Mouse (Mus musculus): ENCODE measurements around the gene Ccdc40. TPM values are rescaled to one million over a fixed set of nuclear protein-coding genes. Genes with fewer than 3 reads are reported as not detected.

Ccdc40 gene
- polyA plus RNA-seq, 1 experiment from 2014 or later: 12.0 TPM

- no peaks in the 10 kb centered on the region for H3K36me3 ChIP-seq (ENCODE audit: control insufficient read depth, insufficient read depth, low read length)
- peak overlapping the region; percentile 85 for H3K27ac ChIP-seq (ENCODE audit: low read depth, low read length)
- ATAC-seq (ENCODE audit: low read depth): peak; percentile 72
- peak overlapping the region; percentile 40 for H3K4me2 ChIP-seq (ENCODE audit: low read depth, low read length)
- no peaks in the 10 kb centered on the region for H3K27me3 ChIP-seq (ENCODE audit: control insufficient read depth, insufficient read depth, low read length)
- H3K4me1 ChIP-seq (ENCODE audit: control insufficient read depth, insufficient read depth, low read length): peaks cover 43% of the 10 kb centered on the region
- H3K4me3 ChIP-seq (ENCODE audit: low read depth, low read length): no peak overlapping the region
- H3K9me3 ChIP-seq (ENCODE audit: control insufficient read depth, low read length): no peaks in the 10 kb centered on the region
- WGBS: 6% methylated on average over 18 of the region's 18 CpGs
- H3K9ac ChIP-seq (replicated peaks; ENCODE audit: low read depth, low read length): peak overlapping the region; percentile 42
Observed at GRCm38 (mm10) chr11:119215038-119215904, 13.1 kb upstream of the Ccdc40 start.

GRCm38 (mm10) chr11:119215905-119216507 lies 12.4 kb upstream of the Ccdc40 start:
- H3K27ac ChIP-seq (ENCODE audit: low read depth, low read length): peak overlapping the region; percentile 85
- peak overlapping the region; percentile 40 for H3K4me2 ChIP-seq (ENCODE audit: low read depth, low read length)
- H3K4me3 ChIP-seq (ENCODE audit: low read depth, low read length): no peak overlapping the region
- no peaks in the 10 kb centered on the region for H3K36me3 ChIP-seq (ENCODE audit: control insufficient read depth, insufficient read depth, low read length)
- no peaks in the 10 kb centered on the region for H3K27me3 ChIP-seq (ENCODE audit: control insufficient read depth, insufficient read depth, low read length)
- H3K4me1 ChIP-seq (ENCODE audit: control insufficient read depth, insufficient read depth, low read length): peaks cover 44% of the 10 kb centered on the region
- ATAC-seq (ENCODE audit: low read depth): no peak
- peak overlapping the region; percentile 42; the same call in 1 of the 2 replicates for H3K9ac ChIP-seq (replicated peaks; ENCODE audit: low read depth, low read length)
- 22% methylated on average over 9 of the region's 9 CpGs for WGBS
- no peaks in the 10 kb centered on the region for H3K9me3 ChIP-seq (ENCODE audit: control insufficient read depth, low read length)

- no peak overlapping the region for H3K4me2 ChIP-seq (ENCODE audit: low read depth, low read length)
- H3K27ac ChIP-seq (ENCODE audit: low read depth, low read length): no peak overlapping the region
- H3K36me3 ChIP-seq (ENCODE audit: control insufficient read depth, insufficient read depth, low read length): no peaks in the 10 kb centered on the region
- ATAC-seq (ENCODE audit: low read depth): no peak
- H3K9me3 ChIP-seq (ENCODE audit: control insufficient read depth, low read length): no peaks in the 10 kb centered on the region
- H3K9ac ChIP-seq (replicated peaks; ENCODE audit: low read depth, low read length): no peak overlapping the region
- no peaks in the 10 kb centered on the region for H3K27me3 ChIP-seq (ENCODE audit: control insufficient read depth, insufficient read depth, low read length)
- WGBS: 96% methylated on average over 6 of the region's 6 CpGs
- peaks cover 49% of the 10 kb centered on the region for H3K4me1 ChIP-seq (ENCODE audit: control insufficient read depth, insufficient read depth, low read length)
- no peak overlapping the region for H3K4me3 ChIP-seq (ENCODE audit: low read depth, low read length)
Observed at GRCm38 (mm10) chr11:119217861-119218260, 10.5 kb upstream of the Ccdc40 start.

GRCm38 (mm10) chr11:119219816-119220465 lies 8.4 kb upstream of the Ccdc40 start:
- 8% methylated on average over 17 of the region's 17 CpGs for WGBS
- H3K4me1 ChIP-seq (ENCODE audit: control insufficient read depth, insufficient read depth, low read length): peaks cover 53% of the 10 kb centered on the region
- H3K27ac ChIP-seq (ENCODE audit: low read depth, low read length): peak overlapping the region; percentile 69
- H3K36me3 ChIP-seq (ENCODE audit: control insufficient read depth, insufficient read depth, low read length): no peaks in the 10 kb centered on the region
- no peak overlapping the region; the same call in 1 of the 2 replicates for H3K9ac ChIP-seq (replicated peaks; ENCODE audit: low read depth, low read length)
- H3K27me3 ChIP-seq (ENCODE audit: control insufficient read depth, insufficient read depth, low read length): no peaks in the 10 kb centered on the region
- peak overlapping the region; percentile 26; the same call in 1 of the 2 replicates for H3K4me2 ChIP-seq (ENCODE audit: low read depth, low read length)
- peak; percentile 34 for ATAC-seq (ENCODE audit: low read depth)
- no peak overlapping the region for H3K4me3 ChIP-seq (ENCODE audit: low read depth, low read length)
- no peaks in the 10 kb centered on the region for H3K9me3 ChIP-seq (ENCODE audit: control insufficient read depth, low read length)

- no peaks in the 10 kb centered on the region for H3K36me3 ChIP-seq (ENCODE audit: control insufficient read depth, insufficient read depth, low read length)
- H3K27ac ChIP-seq (ENCODE audit: low read depth, low read length): no peak overlapping the region
- no peak for ATAC-seq (ENCODE audit: low read depth)
Observed at GRCm38 (mm10) chr11:119221812-119222510, 6.4 kb upstream of the Ccdc40 start.

GRCm38 (mm10) chr11:119223124-119223890 lies 5.1 kb upstream of the Ccdc40 start:
- Histone ChIP-seq H3K27ac (ENCODE audit: low read depth, low read length) (no peak overlapping the region), H3K27me3 (ENCODE audit: control insufficient read depth, insufficient read depth, low read length) (no peaks in the 10 kb centered on the region), H3K36me3 (ENCODE audit: control insufficient read depth, insufficient read depth, low read length) (no peaks in the 10 kb centered on the region), H3K4me3 (ENCODE audit: low read depth, low read length) (no peak overlapping the region), H3K4me1 (ENCODE audit: control insufficient read depth, insufficient read depth, low read length) (peaks cover 56% of the 10 kb centered on the region), H3K9ac (replicated peaks; ENCODE audit: low read depth, low read length) (no peak overlapping the region), H3K4me2 (ENCODE audit: low read depth, low read length) (no peak overlapping the region), H3K9me3 (ENCODE audit: control insufficient read depth, low read length) (no peaks in the 10 kb centered on the region)
- WGBS: 71% methylated on average over 20 of the region's 20 CpGs
- no peak for ATAC-seq (ENCODE audit: low read depth)

More at GRCm38 (mm10) chr11:119221812-119222510, 6.4 kb upstream of the Ccdc40 start:
- Histone ChIP-seq H3K4me2 (ENCODE audit: low read depth, low read length) (no peak overlapping the region), H3K4me3 (ENCODE audit: low read depth, low read length) (no peak overlapping the region), H3K27me3 (ENCODE audit: control insufficient read depth, insufficient read depth, low read length) (no peaks in the 10 kb centered on the region), H3K9ac (replicated peaks; ENCODE audit: low read depth, low read length) (no peak overlapping the region), H3K4me1 (ENCODE audit: control insufficient read depth, insufficient read depth, low read length) (peaks cover 51% of the 10 kb centered on the region), H3K9me3 (ENCODE audit: control insufficient read depth, low read length) (no peaks in the 10 kb centered on the region)
- 44% methylated on average over 8 of the region's 11 CpGs for WGBS

GRCm38 (mm10) chr11:119224926-119225325 lies 3.4 kb upstream of the Ccdc40 start:
- Histone ChIP-seq H3K4me1 (ENCODE audit: control insufficient read depth, insufficient read depth, low read length) (peaks cover 51% of the 10 kb centered on the region), H3K9me3 (ENCODE audit: control insufficient read depth, low read length) (no peaks in the 10 kb centered on the region), H3K4me2 (ENCODE audit: low read depth, low read length) (no peak overlapping the region), H3K27ac (ENCODE audit: low read depth, low read length) (no peak overlapping the region), H3K9ac (replicated peaks; ENCODE audit: low read depth, low read length) (no peak overlapping the region), H3K36me3 (ENCODE audit: control insufficient read depth, insufficient read depth, low read length) (no peaks in the 10 kb centered on the region), H3K27me3 (ENCODE audit: control insufficient read depth, insufficient read depth, low read length) (no peaks in the 10 kb centered on the region), H3K4me3 (ENCODE audit: low read depth, low read length) (no peak overlapping the region)
- 92% methylated on average over 6 of the region's 6 CpGs for WGBS
- ATAC-seq (ENCODE audit: low read depth): no peak

- Histone ChIP-seq H3K27me3 (ENCODE audit: control insufficient read depth, insufficient read depth, low read length) (no peaks in the 10 kb centered on the region), H3K4me3 (ENCODE audit: low read depth, low read length) (no peak overlapping the region), H3K9me3 (ENCODE audit: control insufficient read depth, low read length) (no peaks in the 10 kb centered on the region), H3K27ac (ENCODE audit: low read depth, low read length) (no peak overlapping the region), H3K36me3 (ENCODE audit: control insufficient read depth, insufficient read depth, low read length) (no peaks in the 10 kb centered on the region), H3K4me2 (ENCODE audit: low read depth, low read length) (peak overlapping the region; percentile 85; the same call in 1 of the 2 replicates), H3K4me1 (ENCODE audit: control insufficient read depth, insufficient read depth, low read length) (peaks cover 53% of the 10 kb centered on the region), H3K9ac (replicated peaks; ENCODE audit: low read depth, low read length) (no peak overlapping the region; the same call in 1 of the 2 replicates)
- 62% methylated on average over 9 of the region's 9 CpGs for WGBS
- no peak for ATAC-seq (ENCODE audit: low read depth)
Observed at GRCm38 (mm10) chr11:119225634-119226033, 2.7 kb upstream of the Ccdc40 start.

All from neural tube, embryonic 14.5 days (tissue).